Mouse (Mus musculus): ENCODE data around the gene Zfp185.
"Not testable (repeated sequence)": the region's sequence is repeated elsewhere in the genome, so short reads cannot be mapped to it uniquely, and the experiment has no call there.

Gene Zfp185

DNA sequence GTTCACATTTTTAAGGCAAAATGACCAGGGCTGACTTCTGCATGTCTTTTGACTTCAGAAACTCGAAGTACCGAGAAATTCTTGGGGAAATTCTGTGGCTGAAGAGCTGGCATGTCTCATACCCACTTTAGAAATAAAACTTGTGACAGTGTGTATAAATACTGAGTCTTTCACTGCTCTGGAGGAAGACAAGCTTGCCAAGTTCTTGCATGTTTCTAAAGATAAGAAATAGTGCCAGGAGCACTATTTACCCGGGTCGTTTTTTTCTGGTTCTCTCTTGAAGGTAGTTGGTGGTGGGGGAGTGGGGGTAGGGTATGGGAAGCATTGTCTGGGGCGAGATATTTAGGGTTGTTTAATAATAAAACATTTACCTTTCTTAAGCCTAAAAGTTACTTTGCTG, 75.2 kb downstream of the Zfp185 start:
- DNase-seq (ENCODE audit: low read depth, low spot score): no peak

DNA sequence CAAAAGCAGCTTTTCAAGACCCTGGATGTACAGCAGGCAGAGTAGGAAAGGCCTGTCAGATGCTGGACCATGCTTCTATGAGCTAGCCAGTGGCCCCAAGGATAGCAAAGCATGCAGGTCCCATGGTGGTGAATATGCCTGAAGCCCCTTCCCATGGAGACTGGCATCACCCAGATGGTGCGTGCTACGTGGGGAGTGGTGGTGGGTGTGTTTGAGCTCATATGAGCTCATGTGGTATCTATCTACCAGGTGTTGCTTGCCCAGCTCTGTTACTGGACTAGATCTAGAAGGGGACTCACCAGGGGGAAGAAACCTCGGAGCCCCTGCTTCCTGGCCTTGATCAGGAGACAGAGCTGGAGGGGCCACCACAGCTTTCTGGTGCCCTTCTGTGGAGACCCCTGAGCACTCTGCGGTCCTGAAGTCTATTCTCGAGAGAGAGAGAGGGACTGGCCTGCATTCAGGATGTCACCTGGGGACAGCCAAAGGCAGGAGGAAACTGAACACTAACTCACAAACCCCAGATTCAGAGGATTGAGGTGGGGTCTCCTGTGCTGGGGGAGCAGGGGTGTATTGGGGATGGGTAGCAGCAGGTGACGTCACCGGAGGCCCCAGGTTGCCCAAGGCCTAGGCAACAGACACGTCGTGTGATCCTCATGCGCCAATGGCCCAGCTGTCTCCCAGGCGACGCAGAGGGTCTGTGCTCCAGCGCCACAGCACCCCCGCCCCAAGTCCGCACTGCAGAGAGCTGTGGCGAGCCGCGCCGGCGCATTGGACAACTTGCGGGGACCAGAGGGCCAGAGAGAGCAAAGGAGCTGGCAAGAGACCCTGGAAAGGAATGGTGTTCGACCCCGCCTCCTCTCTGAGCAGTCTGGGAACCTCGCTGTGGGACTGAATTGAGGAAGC, 76.6 kb downstream of the Zfp185 start:
- DNase-seq (ENCODE audit: low read depth, low spot score): no peak

DNA sequence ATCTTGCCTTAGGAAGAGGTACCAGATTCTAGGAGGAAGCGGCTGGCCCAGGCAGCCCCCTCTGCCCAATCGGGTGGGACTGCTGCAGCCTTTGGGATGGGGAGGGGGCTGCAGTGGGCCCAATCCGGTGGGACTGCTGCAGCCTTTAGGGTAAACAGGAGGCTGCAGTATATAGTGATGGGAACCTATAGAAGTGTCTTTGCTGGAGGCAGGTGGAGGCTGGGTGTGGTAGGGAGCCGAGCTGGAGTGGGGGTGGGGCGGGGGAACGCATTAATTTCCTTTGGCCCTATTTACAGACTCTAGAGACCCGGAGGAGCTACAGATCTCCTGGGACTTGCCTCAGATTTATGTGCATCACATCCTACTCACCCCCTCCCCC, 77.3 kb downstream of the Zfp185 start, which contains the start of gene Pnma3:
TSS of gene Pnma3 (plus strand) at position 373 of the 379 bp plus-strand sequence.
- no peak for DNase-seq (ENCODE audit: low read depth, low spot score)

DNA sequence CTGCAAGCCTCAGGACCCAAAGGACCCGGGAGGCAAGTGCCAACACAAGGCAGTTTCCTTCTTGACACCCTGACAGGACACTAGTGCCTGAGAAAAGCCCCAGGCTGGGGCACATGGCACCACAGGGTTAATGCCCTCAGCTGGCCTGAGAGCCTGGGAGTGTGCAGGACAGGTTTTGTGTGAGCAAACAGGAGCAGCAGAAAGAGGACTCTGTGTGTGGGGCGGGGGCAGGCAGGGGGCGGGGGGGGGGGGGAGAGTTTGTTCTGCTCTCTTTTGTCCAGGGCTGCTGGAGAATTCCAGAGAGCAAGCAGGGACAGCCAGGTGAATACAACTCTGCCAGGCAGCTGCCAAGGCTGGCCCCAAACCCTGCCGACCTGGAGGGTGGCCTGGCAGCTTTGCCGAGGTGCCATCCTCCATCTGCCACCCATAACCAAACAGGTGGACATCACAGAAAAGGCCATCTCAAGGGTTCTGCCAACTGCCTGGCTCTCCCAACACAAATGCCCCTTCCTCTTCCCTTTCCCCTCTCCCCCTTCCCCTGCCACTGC, 79.7 kb downstream of the Zfp185 start:
- not testable (repeated sequence) for DNase-seq (ENCODE audit: low read depth, low spot score)

All from CD4-positive helper T cell, adult 2 months (primary cell).